Mouse (Mus musculus): ENCODE data around the gene Vmn1r116. TPM values are rescaled to one million over a fixed set of nuclear protein-coding genes. Genes with fewer than 3 reads are reported as not detected.
"Not testable (repeated sequence)": the region's sequence is repeated elsewhere in the genome, so short reads cannot be mapped to it uniquely, and the experiment has no call there.

Vmn1r116 gene
- polyA plus RNA-seq (2015; fragmentation: Nextera tagmentation; extraction: Ambion mirVana), result not detected in 2 replicates

DNA sequence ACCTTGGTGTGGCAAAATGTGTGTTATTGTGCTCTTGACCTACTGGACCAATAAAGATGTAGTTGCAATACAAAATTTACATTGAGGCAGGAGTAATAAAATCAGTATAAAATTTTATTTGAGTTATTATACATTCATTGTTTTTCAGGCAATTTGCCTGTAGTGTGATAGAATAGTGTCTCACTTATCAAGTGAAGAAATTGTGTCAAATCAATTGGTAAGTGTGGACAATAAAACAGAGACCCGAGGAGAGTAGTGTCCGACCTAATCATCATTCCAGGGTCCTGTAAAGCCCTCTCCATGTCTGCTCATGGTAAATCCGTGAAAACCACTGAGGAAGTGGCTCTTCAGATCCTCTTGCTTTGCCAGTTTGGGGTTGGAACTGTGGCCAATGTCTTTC lies at the start of gene Vmn1r116:
Gene Vmn1r116, plus strand, starts transcription at position 301 of the 400 bp plus-strand sequence.
- not testable (repeated sequence) for H3K9me3 ChIP-seq (ENCODE audit: control insufficient read depth, low read length); H3K27me3 ChIP-seq (replicated peaks; ENCODE audit: control insufficient read depth, insufficient read depth, low read length); H3K27ac ChIP-seq (ENCODE audit: low read depth, low read length); H3K9ac ChIP-seq (ENCODE audit: low read depth, low read length); H3K4me1 ChIP-seq (ENCODE audit: control insufficient read depth, insufficient read depth, low read depth, low read length); H3K36me3 ChIP-seq (ENCODE audit: control insufficient read depth, insufficient read depth, low read length); H3K4me2 ChIP-seq (ENCODE audit: low read length); ATAC-seq; H3K4me3 ChIP-seq (ENCODE audit: low read length)
- no CpG with 5 or more reads among the region's 3 CpGs for WGBS

DNA sequence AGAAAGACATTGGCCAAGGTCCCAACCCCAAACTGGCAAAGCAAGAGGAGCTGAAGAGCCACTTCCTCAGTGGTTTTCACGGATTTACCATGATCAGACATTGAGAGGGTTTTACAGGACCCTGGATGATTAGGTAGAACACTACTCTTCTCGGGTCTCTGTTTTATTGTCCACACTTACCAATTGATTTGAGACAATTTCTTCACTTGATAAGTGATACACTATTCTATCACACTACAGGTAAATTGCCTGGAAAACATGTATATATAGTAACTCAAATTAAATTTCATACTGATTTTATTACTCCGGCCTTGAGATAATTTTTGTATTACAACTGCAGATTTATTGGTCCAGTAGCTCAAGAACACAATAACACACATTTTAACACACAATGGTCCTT lies 27.2 kb upstream of the Vmn1r116 start, which contains the start of gene Vmn1r115:
Gene Vmn1r115, minus strand, starts transcription at position 101 of the 400 bp plus-strand sequence.
- not testable (repeated sequence) for H3K9ac ChIP-seq (ENCODE audit: low read depth, low read length); ATAC-seq; H3K36me3 ChIP-seq (ENCODE audit: control insufficient read depth, insufficient read depth, low read length); H3K27ac ChIP-seq (ENCODE audit: low read depth, low read length); H3K27me3 ChIP-seq (replicated peaks; ENCODE audit: control insufficient read depth, insufficient read depth, low read length); H3K4me1 ChIP-seq (ENCODE audit: control insufficient read depth, insufficient read depth, low read depth, low read length); H3K4me2 ChIP-seq (ENCODE audit: low read length); H3K4me3 ChIP-seq (ENCODE audit: low read length); H3K9me3 ChIP-seq (ENCODE audit: control insufficient read depth, low read length)
- 100% methylated on average over 1 of the region's 3 CpGs for WGBS

DNA sequence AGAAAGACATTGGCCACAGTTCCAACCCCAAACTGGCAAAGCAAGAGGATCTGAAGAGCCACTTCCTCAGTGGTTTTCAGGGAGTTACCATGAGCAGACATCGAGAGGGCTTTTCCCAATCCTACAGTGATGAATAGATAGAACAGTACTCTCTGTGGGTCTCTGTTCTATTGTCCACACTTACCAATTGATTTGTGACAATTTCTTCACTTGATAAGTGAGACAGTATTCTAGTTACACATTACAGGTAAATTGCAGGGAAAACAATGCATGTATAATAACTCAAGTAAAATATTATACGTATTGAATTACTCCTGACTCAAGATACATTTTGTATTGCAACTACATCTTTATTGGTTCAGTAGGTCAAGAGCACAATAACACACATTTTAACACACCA lies 12.0 kb downstream of the Vmn1r116 start, which contains the start of gene Vmn1r117:
Gene Vmn1r117, minus strand, starts transcription at position 101 of the 400 bp plus-strand sequence.
- not testable (repeated sequence) for H3K9ac ChIP-seq (ENCODE audit: low read depth, low read length); H3K4me1 ChIP-seq (ENCODE audit: control insufficient read depth, insufficient read depth, low read depth, low read length); H3K4me3 ChIP-seq (ENCODE audit: low read length); H3K36me3 ChIP-seq (ENCODE audit: control insufficient read depth, insufficient read depth, low read length); H3K27ac ChIP-seq (ENCODE audit: low read depth, low read length); H3K9me3 ChIP-seq (ENCODE audit: control insufficient read depth, low read length); H3K27me3 ChIP-seq (replicated peaks; ENCODE audit: control insufficient read depth, insufficient read depth, low read length); H3K4me2 ChIP-seq (ENCODE audit: low read length); ATAC-seq
- WGBS, result no CpG with 5 or more reads among the region's 2 CpGs

DNA sequence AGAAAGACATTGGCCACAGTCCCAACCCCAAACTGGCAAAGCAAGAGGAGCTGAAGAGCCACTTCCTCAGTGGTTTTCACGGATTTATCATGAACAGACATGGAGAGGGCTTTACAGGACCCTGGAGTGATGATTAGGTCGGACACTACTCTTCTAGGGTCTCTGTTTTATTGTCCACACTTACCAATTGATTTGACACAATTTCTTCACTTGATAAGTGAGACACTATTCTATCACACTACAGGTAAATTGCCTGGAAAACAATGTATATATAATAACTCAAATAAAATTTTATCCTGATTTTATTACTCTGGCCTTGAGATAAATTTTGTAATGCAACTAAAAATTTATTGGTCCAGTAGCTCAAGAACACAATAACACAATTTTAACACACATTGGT lies 40.2 kb downstream of the Vmn1r116 start, which contains the start of gene Vmn1r118:
Gene Vmn1r118, minus strand, starts transcription at position 101 of the 400 bp plus-strand sequence.
- H3K27me3 ChIP-seq (replicated peaks; ENCODE audit: control insufficient read depth, insufficient read depth, low read length); H3K4me1 ChIP-seq (ENCODE audit: control insufficient read depth, insufficient read depth, low read depth, low read length); H3K4me3 ChIP-seq (ENCODE audit: low read length); H3K9me3 ChIP-seq (ENCODE audit: control insufficient read depth, low read length); H3K4me2 ChIP-seq (ENCODE audit: low read length); ATAC-seq; H3K27ac ChIP-seq (ENCODE audit: low read depth, low read length); H3K9ac ChIP-seq (ENCODE audit: low read depth, low read length); H3K36me3 ChIP-seq (ENCODE audit: control insufficient read depth, insufficient read depth, low read length): not testable (repeated sequence)
- no CpG with 5 or more reads among the region's 2 CpGs for WGBS

Other genes starting within 250 kb of the Vmn1r116 start
- gene Vmn1r107, start 203.3 kb upstream of the Vmn1r116 start, polyA plus RNA-seq (2015; fragmentation: Nextera tagmentation; extraction: Ambion mirVana), result not detected in 2 replicates
- not detected in 2 replicates for gene Vmn1r111, start 169.0 kb upstream of the Vmn1r116 start, polyA plus RNA-seq (2015; fragmentation: Nextera tagmentation; extraction: Ambion mirVana)
- not detected in 2 replicates for gene Gm10668, start 141.6 kb upstream of the Vmn1r116 start, polyA plus RNA-seq (2015; fragmentation: Nextera tagmentation; extraction: Ambion mirVana)
- gene Vmn1r112, start 101.1 kb upstream of the Vmn1r116 start, polyA plus RNA-seq (2015; fragmentation: Nextera tagmentation; extraction: Ambion mirVana), result not detected in 2 replicates
- not detected in 2 replicates for gene Vmn1r113, start 85.0 kb upstream of the Vmn1r116 start, polyA plus RNA-seq (2015; fragmentation: Nextera tagmentation; extraction: Ambion mirVana)
- not detected in 2 replicates for gene Vmn1r114, start 60.1 kb upstream of the Vmn1r116 start, polyA plus RNA-seq (2015; fragmentation: Nextera tagmentation; extraction: Ambion mirVana)
- gene Vmn1r115, start 27.3 kb upstream of the Vmn1r116 start, polyA plus RNA-seq (2015; fragmentation: Nextera tagmentation; extraction: Ambion mirVana), result not detected in 2 replicates
- not detected in 2 replicates for gene Vmn1r117, start 11.9 kb downstream of the Vmn1r116 start, polyA plus RNA-seq (2015; fragmentation: Nextera tagmentation; extraction: Ambion mirVana)
- not detected in 2 replicates for gene Vmn1r118, start 40.1 kb downstream of the Vmn1r116 start, polyA plus RNA-seq (2015; fragmentation: Nextera tagmentation; extraction: Ambion mirVana)
- not detected in 2 replicates for gene Vmn1r119, start 140.2 kb downstream of the Vmn1r116 start, polyA plus RNA-seq (2015; fragmentation: Nextera tagmentation; extraction: Ambion mirVana)
- not detected in 2 replicates for gene Vmn1r120, start 181.5 kb downstream of the Vmn1r116 start, polyA plus RNA-seq (2015; fragmentation: Nextera tagmentation; extraction: Ambion mirVana)
- not detected in 2 replicates for gene Vmn1r121, start 226.3 kb downstream of the Vmn1r116 start, polyA plus RNA-seq (2015; fragmentation: Nextera tagmentation; extraction: Ambion mirVana)